21 mouse cellular contexts compared by ENCODE assay signal in genomic region chr15:3507329-3507728, GRCm38 (mm10).
DNase-seq lines count a peak whose midpoint lies in the region; ATAC-seq lines count a peak whose summit lies in the region.
"Had no signal": no experiment of that assay in that cellular context is flagged by ENCODE, and none has a peak within 500 bp of the region (broad histone marks: within the 10 kb centered on the region; RNA-seq: fewer than 3 reads in every experiment).

No protein-coding gene starts in this region.

- no peaks in the 10 kb centered on the region for H3K4me1 ChIP-seq in forebrain, embryonic 15.5 days
- H3K4me1 ChIP-seq in forebrain, embryonic 11.5 days (replicated peaks; ENCODE audit: control insufficient read depth, insufficient read depth, low read length) = no peaks in the 10 kb centered on the region
- H3K4me1 ChIP-seq in lung, embryonic 15.5 days = peaks cover 44% of the 10 kb centered on the region
- no peaks in the 10 kb centered on the region for H3K4me1 ChIP-seq in midbrain, embryonic 14.5 days (ENCODE audit: control insufficient read depth, insufficient read depth, low read length)
- H3K4me1 ChIP-seq in neural tube, embryonic 14.5 days (ENCODE audit: control insufficient read depth, insufficient read depth, low read length) = peaks cover 3% of the 10 kb centered on the region; the same call in 1 of the 2 replicates
- H3K4me1 ChIP-seq: liver, embryonic 15.5 days had no signal

- no peak for DNase-seq in forebrain, embryonic 11.5 days (ENCODE audit: low spot score)
- DNase-seq in lung, adult 18-20 months = no peak
- peak; percentile 14 for DNase-seq in midbrain, embryonic 14.5 days
- DNase-seq in natural killer cell, adult 2 months (ENCODE audit: low spot score in 2 of 2) = no peak
- no peak for DNase-seq in thymus, postnatal 14 days
- DNase-seq: adrenal gland, postnatal 25 days; cerebellum, adult 9-10 months; gastrocnemius, adult 2 months; kidney, adult 18-20 months; kidney, postnatal 10 days; liver; thymus, adult 18-20 months; thymus, postnatal 4 days had no signal

- peak; percentile 43; the same call in 1 of the 2 replicates for ATAC-seq in forebrain, embryonic 15.5 days (replicated peaks)
- no peak for ATAC-seq in forebrain, embryonic 11.5 days (replicated peaks; ENCODE audit: low FRiP score)
- no peak for ATAC-seq in lung, embryonic 15.5 days (ENCODE audit: borderline replicate concordance, extremely low read depth, low FRiP score, low TSS enrichment)
- peak; percentile 25; the same call in 1 of the 2 replicates for ATAC-seq in midbrain, embryonic 14.5 days (ENCODE audit: low FRiP score, low TSS enrichment)
- ATAC-seq in neural tube, embryonic 14.5 days (ENCODE audit: low read depth) = peak; percentile 72
- ATAC-seq: inflammation-experienced regulatory T-cells, adult 6 months had no signal

- H3K4me2 ChIP-seq in forebrain, embryonic 15.5 days (replicated peaks) = no peak overlapping the region
- H3K4me2 ChIP-seq in forebrain, embryonic 11.5 days (ENCODE audit: low read depth, low read length, severe bottlenecking) = no peak overlapping the region
- H3K4me2 ChIP-seq in lung, embryonic 15.5 days = no peak overlapping the region
- H3K4me2 ChIP-seq in midbrain, embryonic 14.5 days (ENCODE audit: low read length) = no peak overlapping the region
- H3K4me2 ChIP-seq in neural tube, embryonic 14.5 days (ENCODE audit: low read depth, low read length) = no peak overlapping the region
- H3K4me2 ChIP-seq: embryonic facial prominence, embryonic 15.5 days; liver, embryonic 15.5 days had no signal

- H3K27ac ChIP-seq in forebrain, embryonic 15.5 days (replicated peaks) = no peak overlapping the region
- no peak overlapping the region for H3K27ac ChIP-seq in forebrain, embryonic 11.5 days (ENCODE audit: low read depth, low read length)
- H3K27ac ChIP-seq in lung, embryonic 15.5 days = 0 out of 2 replicates have a peak overlapping the region, but pooled peaks have one; percentile 5
- H3K27ac ChIP-seq in midbrain, embryonic 14.5 days (replicated peaks; ENCODE audit: low read depth, low read length) = no peak overlapping the region
- H3K27ac ChIP-seq in neural tube, embryonic 14.5 days (ENCODE audit: low read depth, low read length) = no peak overlapping the region
- H3K27ac ChIP-seq: limb, embryonic 10.5 days; liver, embryonic 15.5 days; macrophage had no signal

- no peak overlapping the region for H3K4me3 ChIP-seq in forebrain, embryonic 15.5 days
- no peak overlapping the region for H3K4me3 ChIP-seq in forebrain, embryonic 11.5 days (ENCODE audit: low read depth, low read length)
- H3K4me3 ChIP-seq in lung, embryonic 15.5 days = no peak overlapping the region
- no peak overlapping the region for H3K4me3 ChIP-seq in midbrain, embryonic 14.5 days (replicated peaks; ENCODE audit: low read depth, low read length)
- H3K4me3 ChIP-seq in neural tube, embryonic 14.5 days (ENCODE audit: low read depth, low read length) = no peak overlapping the region
- H3K4me3 ChIP-seq: embryonic facial prominence, embryonic 15.5 days; gastrocnemius, adult 2 months; limb, embryonic 10.5 days; liver, embryonic 15.5 days had no signal

- no peaks in the 10 kb centered on the region for H3K9me3 ChIP-seq in forebrain, embryonic 15.5 days
- H3K9me3 ChIP-seq in forebrain, embryonic 11.5 days (ENCODE audit: control insufficient read depth, low read length) = no peaks in the 10 kb centered on the region
- no peaks in the 10 kb centered on the region for H3K9me3 ChIP-seq in lung, embryonic 15.5 days
- H3K9me3 ChIP-seq in midbrain, embryonic 14.5 days (ENCODE audit: control insufficient read depth, low read length) = no peaks in the 10 kb centered on the region
- H3K9me3 ChIP-seq in neural tube, embryonic 14.5 days (ENCODE audit: control insufficient read depth, low read length) = no peaks in the 10 kb centered on the region
- H3K9me3 ChIP-seq: embryonic facial prominence, embryonic 15.5 days; limb, embryonic 10.5 days; liver, embryonic 15.5 days had no signal

- WGBS in forebrain, embryonic 15.5 days = 81% methylated on average over 2 of the region's 2 CpGs
- 88% methylated on average over 2 of the region's 2 CpGs for WGBS in forebrain, embryonic 11.5 days
- WGBS in lung, embryonic 15.5 days = 89% methylated on average over 2 of the region's 2 CpGs
- WGBS in midbrain, embryonic 14.5 days = 55% methylated on average over 2 of the region's 2 CpGs
- 34% methylated on average over 2 of the region's 2 CpGs for WGBS in neural tube, embryonic 14.5 days

- H3K27me3 ChIP-seq in forebrain, embryonic 15.5 days = no peaks in the 10 kb centered on the region
- H3K27me3 ChIP-seq in forebrain, embryonic 11.5 days (ENCODE audit: control insufficient read depth, insufficient read depth, low read length) = no peaks in the 10 kb centered on the region
- no peaks in the 10 kb centered on the region for H3K27me3 ChIP-seq in lung, embryonic 15.5 days
- H3K27me3 ChIP-seq in midbrain, embryonic 14.5 days (ENCODE audit: control insufficient read depth, insufficient read depth, low read length) = no peaks in the 10 kb centered on the region
- no peaks in the 10 kb centered on the region for H3K27me3 ChIP-seq in neural tube, embryonic 14.5 days (ENCODE audit: control insufficient read depth, insufficient read depth, low read length)
- H3K27me3 ChIP-seq: embryonic facial prominence, embryonic 15.5 days; liver, embryonic 15.5 days had no signal

- H3K9ac ChIP-seq in forebrain, embryonic 15.5 days (replicated peaks) = no peak overlapping the region
- no peak overlapping the region for H3K9ac ChIP-seq in forebrain, embryonic 11.5 days (ENCODE audit: low read length)
- no peak overlapping the region for H3K9ac ChIP-seq in lung, embryonic 15.5 days
- no peak overlapping the region for H3K9ac ChIP-seq in midbrain, embryonic 14.5 days (replicated peaks; ENCODE audit: low read length)
- no peak overlapping the region for H3K9ac ChIP-seq in neural tube, embryonic 14.5 days (replicated peaks; ENCODE audit: low read depth, low read length)
- H3K9ac ChIP-seq: embryonic facial prominence, embryonic 15.5 days; liver, embryonic 15.5 days had no signal

- H3K36me3 ChIP-seq in forebrain, embryonic 15.5 days = no peaks in the 10 kb centered on the region
- H3K36me3 ChIP-seq in forebrain, embryonic 11.5 days (ENCODE audit: control insufficient read depth, insufficient read depth, low read length) = no peaks in the 10 kb centered on the region
- no peaks in the 10 kb centered on the region for H3K36me3 ChIP-seq in lung, embryonic 15.5 days
- no peaks in the 10 kb centered on the region for H3K36me3 ChIP-seq in midbrain, embryonic 14.5 days (ENCODE audit: control insufficient read depth, insufficient read depth, low read length)
- H3K36me3 ChIP-seq in neural tube, embryonic 14.5 days (ENCODE audit: control insufficient read depth, insufficient read depth, low read length) = no peaks in the 10 kb centered on the region
- H3K36me3 ChIP-seq: embryonic facial prominence, embryonic 15.5 days; limb, embryonic 10.5 days; liver, embryonic 15.5 days had no signal

Comparison
In these comparisons a context has a peak if more than half of its experiments do, and no peak if none do; other contexts are left out.
1. ATAC-seq: peak in forebrain, embryonic 15.5 days (single experiment), midbrain, embryonic 14.5 days (single experiment) and neural tube, embryonic 14.5 days (single experiment); none in forebrain, embryonic 11.5 days (single experiment) and lung, embryonic 15.5 days (single experiment).